Mouse (Mus musculus) small intestine, adult 2 months (tissue): Measurements from ENCODE around the gene Asb8.

Experiments
- CTCF ChIP-seq: fragments of 200-500 bp; IDR thresholded peaks from 2 replicates; pipeline ENCODE4 v1.5.1; 2012; ENCODE audit warnings: low read depth, mild to moderate bottlenecking, control low read depth, inconsistent platforms, low read length, moderate library complexity, mixed read lengths; ENCODE audit not compliant: insufficient replicate concordance, insufficient read length; ENCODE audit errors: extremely low read depth
- POLR2A ChIP-seq: fragments of 200-500 bp; IDR thresholded peaks from 2 replicates; pipeline ENCODE4 v1.6.1; 2012; ENCODE audit warnings: low read depth, mild to moderate bottlenecking, control low read depth, inconsistent platforms, low read length, moderate library complexity

DNA sequence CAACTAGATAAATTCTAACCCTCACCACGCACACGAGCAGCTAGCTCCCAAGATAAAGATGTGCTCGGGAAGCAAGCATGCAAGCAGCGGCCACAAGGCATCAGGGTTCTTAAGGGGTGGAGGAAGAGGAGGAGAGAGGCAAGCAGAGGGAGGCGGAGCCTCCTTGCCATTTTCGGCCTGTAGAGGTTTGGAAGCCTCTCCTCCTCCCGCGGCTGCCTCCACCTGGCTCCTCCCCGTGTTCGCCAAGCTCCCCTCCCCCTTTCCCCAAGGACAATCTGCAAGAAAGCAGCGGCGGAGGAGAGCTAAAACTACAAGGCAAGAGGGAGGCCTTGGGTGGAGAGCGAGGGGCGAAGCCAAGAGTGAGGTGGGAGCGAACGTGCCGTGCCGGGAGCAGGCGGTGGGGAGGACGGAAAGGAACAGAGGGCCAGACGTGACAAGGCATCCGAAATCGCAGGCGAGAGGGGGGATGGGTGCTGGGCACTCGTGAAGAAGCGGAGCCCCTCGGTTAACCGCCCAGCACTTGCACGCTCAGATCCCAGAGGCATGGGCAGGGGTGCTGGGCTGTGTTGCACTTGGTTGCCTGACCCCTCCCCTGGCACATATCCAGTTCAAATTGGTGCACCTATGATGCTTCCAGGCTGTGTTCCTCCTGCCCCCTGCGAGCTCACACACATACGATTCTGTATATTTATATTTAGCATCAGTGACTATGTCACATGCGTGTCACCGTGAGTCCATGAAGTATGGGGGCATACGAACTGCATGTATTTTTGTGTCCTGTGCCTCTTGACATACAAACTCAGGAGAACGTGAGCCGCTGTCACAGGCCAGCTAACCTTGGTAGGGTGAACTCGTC is 56.9 kb downstream of the Asb8 start:
- no peak for TF ChIP-seq CTCF
- TF ChIP-seq POLR2A = peak; percentile 26; the same call in 1 of the 2 replicates
